Mouse (Mus musculus) kidney, postnatal 0 days (tissue): ENCODE measurements around the gene Evx1. TPM values are rescaled to one million over a fixed set of nuclear protein-coding genes. Genes with fewer than 3 reads are reported as not detected.

Experiments used
- ATAC-seq: fragments of 200-750 bp; cut with Nextera tagmentation; replicated peaks from 2 replicates; pipeline ENCODE4 v1.8.0; 2017; ENCODE audit warnings: low read depth, moderate number of reproducible peaks, moderate TSS enrichment, moderate library complexity; ENCODE audit not compliant: low FRiP score
- DNase-seq: peaks from one replicate; pipeline ENCODE4 v3.0.0-alpha.2; 2016; ENCODE audit warnings: low spot score
- H3K27ac ChIP-seq: fragments of 300-500 bp; sonication (generic); 2 replicates; pipeline ENCODE4 v1.5.1; 2014; ENCODE audit warnings: mild to moderate bottlenecking
- H3K27me3 ChIP-seq: fragments of 300-500 bp; sonication (generic); 2 replicates; pipeline ENCODE4 v1.6.1; 2014; ENCODE audit warnings: low read length, mixed read lengths; ENCODE audit not compliant: insufficient read depth
- H3K36me3 ChIP-seq: fragments of 300-500 bp; sonication (generic); 2 replicates; pipeline ENCODE4 v1.6.1; 2014; ENCODE audit warnings: low read length, mixed read lengths; ENCODE audit not compliant: insufficient read depth
- H3K4me1 ChIP-seq: fragments of 300-500 bp; sonication (generic); replicated peaks from 2 replicates; pipeline ENCODE4 v1.6.1; 2014; ENCODE audit warnings: antibody characterized with exemption, low read length, mixed read lengths; ENCODE audit not compliant: insufficient read depth
- H3K4me2 ChIP-seq: fragments of 300-500 bp; sonication (generic); 2 replicates; pipeline ENCODE4 v1.6.1; 2014; ENCODE audit warnings: mild to moderate bottlenecking, low read length, moderate library complexity, mixed read lengths
- H3K4me3 ChIP-seq: fragments of 300-500 bp; sonication (generic); replicated peaks from 2 replicates; pipeline ENCODE4 v1.5.1; 2014; ENCODE audit warnings: low read depth, low read length
- H3K9ac ChIP-seq: fragments of 300-500 bp; sonication (generic); 2 replicates; pipeline ENCODE4 v1.6.1; 2014; ENCODE audit warnings: low read depth, low read length
- H3K9me3 ChIP-seq: fragments of 300-500 bp; sonication (generic); replicated peaks from 2 replicates; pipeline ENCODE4 v1.6.1; 2016; ENCODE audit warnings: low read length, inconsistent platforms, mixed read lengths
- CTCF ChIP-seq: IDR thresholded peaks from 2 replicates; pipeline ENCODE4 v1.5.1; 2016; ENCODE audit warnings: antibody characterized with exemption, low read depth, mild to moderate bottlenecking, moderate library complexity
- WGBS: fragments of 180-500 bp; shearing (Covaris S2); extraction: QIAGEN DNeasy Blood & Tissue Kit; methylation state at CpG from one replicate; pipeline ENCODE4 v1.1.7; 2014; 5-methylcytosine and 5-hydroxymethylcytosine counted together
- polyA plus RNA-seq: library from polyadenylated mRNA; unstranded; fragments of >200 nt; fragmentation: Nextera tagmentation; extraction: Ambion mirVana; gene quantifications from 2 replicates; pipeline ENCODE4 v1.2.1, GENCODE M21; 2015

The Evx1 gene
- polyA plus RNA-seq, 1 experiment from 2014 or later, result not detected

GRCm38 (mm10) chr6:52315441-52316412 lies 2.4 kb downstream of the Evx1 start:
- H3K27me3 ChIP-seq, result peaks cover 92% of the 10 kb centered on the region
- H3K9ac ChIP-seq, result no peak overlapping the region
- ATAC-seq (no peak), DNase-seq (no peak)
- 12% methylated on average over 27 of the region's 27 CpGs for WGBS
- H3K4me2 ChIP-seq, result peak overlapping the region; percentile 54; the same call in 1 of the 2 replicates
- H3K36me3 ChIP-seq, result no peaks in the 10 kb centered on the region
- no peak for TF ChIP-seq CTCF
- no peak overlapping the region for H3K27ac ChIP-seq
- H3K4me1 ChIP-seq, result peaks cover 11% of the 10 kb centered on the region
- H3K9me3 ChIP-seq, result no peaks in the 10 kb centered on the region
- peak overlapping the region; percentile 26; the same call in 1 of the 2 replicates for H3K4me3 ChIP-seq

GRCm38 (mm10) chr6:52316413-52317184 lies 3.3 kb downstream of the Evx1 start:
- H3K9ac ChIP-seq, result no peak overlapping the region
- ATAC-seq (no peak), DNase-seq (no peak)
- peaks cover 92% of the 10 kb centered on the region for H3K27me3 ChIP-seq
- TF ChIP-seq CTCF, result no peak
- peak overlapping the region; percentile 54 for H3K4me2 ChIP-seq
- peaks cover 11% of the 10 kb centered on the region for H3K4me1 ChIP-seq
- H3K9me3 ChIP-seq, result no peaks in the 10 kb centered on the region
- 3% methylated on average over 80 of the region's 81 CpGs for WGBS
- no peak overlapping the region for H3K27ac ChIP-seq
- H3K4me3 ChIP-seq, result peak overlapping the region; percentile 26
- H3K36me3 ChIP-seq, result no peaks in the 10 kb centered on the region

GRCm38 (mm10) chr6:52317461-52318180 lies 4.3 kb downstream of the Evx1 start:
- Histone ChIP-seq H3K9ac (no peak overlapping the region), H3K27ac (no peak overlapping the region), H3K4me3 (no peak overlapping the region), H3K9me3 (no peaks in the 10 kb centered on the region), H3K27me3 (peaks cover 94% of the 10 kb centered on the region), H3K4me1 (peaks cover 11% of the 10 kb centered on the region), H3K36me3 (no peaks in the 10 kb centered on the region), H3K4me2 (no peak overlapping the region)
- no peak for TF ChIP-seq CTCF
- 37% methylated on average over 14 of the region's 14 CpGs for WGBS
- DNase-seq (no peak), ATAC-seq (no peak)

- no peak for ATAC-seq
- DNase-seq, result no peak
- WGBS, result 49% methylated on average over 1 of the region's 1 CpGs
- Histone ChIP-seq H3K4me1 (peaks cover 11% of the 10 kb centered on the region), H3K9ac (no peak overlapping the region), H3K36me3 (no peaks in the 10 kb centered on the region), H3K9me3 (no peaks in the 10 kb centered on the region), H3K4me2 (no peak overlapping the region), H3K27ac (no peak overlapping the region), H3K27me3 (peaks cover 95% of the 10 kb centered on the region), H3K4me3 (no peak overlapping the region)
- TF ChIP-seq CTCF, result no peak
Measured at GRCm38 (mm10) chr6:52318271-52318670, 5.0 kb downstream of the Evx1 start.

- Histone ChIP-seq H3K36me3 (no peaks in the 10 kb centered on the region), H3K4me3 (no peak overlapping the region), H3K27me3 (peaks cover 86% of the 10 kb centered on the region), H3K9ac (no peak overlapping the region), H3K4me2 (no peak overlapping the region), H3K4me1 (peaks cover 9% of the 10 kb centered on the region), H3K9me3 (no peaks in the 10 kb centered on the region), H3K27ac (no peak overlapping the region)
- ATAC-seq, result no peak
- no peak for DNase-seq
- TF ChIP-seq CTCF, result no peak
- WGBS, result 4% methylated on average over 17 of the region's 17 CpGs
Measured at GRCm38 (mm10) chr6:52319956-52320690, 6.8 kb downstream of the Evx1 start.
